Mouse (Mus musculus) MEL (cell line): ENCODE results near the gene Zfp326. TPM values are rescaled to one million over a fixed set of nuclear protein-coding genes. Genes with fewer than 3 reads are reported as not detected.

ENCODE experiments used
- polyA plus RNA-seq, 2 experiments: library from polyadenylated mRNA; stranded (reverse) in 1 of 2; unstranded in 1 of 2; fragments of >175 nt in 1 of 2; fragments of >200 nt in 1 of 2; gene quantifications; 2 replicates each; pipeline versions ENCODE4 v1.2.1 to v1.2.4; 2012; ENCODE audit warnings: low replicate concordance in 2 of 2, low read depth in 1 of 2; ENCODE audit not compliant: insufficient read length in 2 of 2, insufficient read depth in 1 of 2, missing spikeins in 1 of 2
- total RNA-seq: library from RNA; depleted of rRNA; stranded (reverse); fragments of 300-350 nt; gene quantifications from 2 replicates; pipeline ENCODE4 v1.2.3, GENCODE M21; 2012; rRNA removed

Gene Zfp326
- total and polyA plus RNA-seq, 3 experiments, result 6.4 to 17.6 TPM; not detected in 1

Other genes starting within 250 kb of the Zfp326 start
- 11.4 and 13.3 TPM in 2 replicates for gene Lrrc8d, start 176.6 kb upstream of the Zfp326 start, total RNA-seq
- 100 to 1,000 TPM in 1 of 2 experiments, 10 to 100 TPM in 1; 21.9 to 258 TPM for gene Lrrc8d, start 176.6 kb upstream of the Zfp326 start, polyA plus RNA-seq